Mouse (Mus musculus) limb, embryonic 15.5 days (tissue): ENCODE measurements at regions not wholly inside any gene's neighbourhood (a gene's known extent, or its start where the extent isn't known, plus 50 kb on each side); places are given as distances from the start of the nearest gene placed in this dataset.

Experiments used
- ATAC-seq: fragments of 200-750 bp; cut with Nextera tagmentation; 2 replicates; pipeline ENCODE4 v1.8.0; 2017; ENCODE audit warnings: low read depth, moderate TSS enrichment; ENCODE audit not compliant: insufficient number of reproducible peaks, low FRiP score, low TSS enrichment
- H3K27ac ChIP-seq: fragments of 300-500 bp; sonication (generic); 2 replicates; pipeline ENCODE4 v1.5.1; 2015; ENCODE audit warnings: moderate library complexity, mild to moderate bottlenecking, inconsistent platforms
- H3K27me3 ChIP-seq: fragments of 300-500 bp; sonication (generic); 2 replicates; pipeline ENCODE4 v1.6.1; 2015; ENCODE audit warnings: inconsistent platforms
- H3K36me3 ChIP-seq: fragments of 300-500 bp; sonication (generic); 2 replicates; pipeline ENCODE4 v1.6.1; 2015; ENCODE audit warnings: inconsistent platforms
- H3K4me1 ChIP-seq: fragments of 300-500 bp; sonication (generic); 2 replicates; pipeline ENCODE4 v1.6.1; 2015; ENCODE audit warnings: inconsistent platforms
- H3K4me2 ChIP-seq: fragments of 300-500 bp; sonication (generic); 2 replicates; pipeline ENCODE4 v1.6.1; 2015; ENCODE audit warnings: mild to moderate bottlenecking, inconsistent platforms
- H3K4me3 ChIP-seq: fragments of 300-500 bp; sonication (generic); 2 replicates; pipeline ENCODE4 v1.5.1; 2015; ENCODE audit warnings: mild to moderate bottlenecking, inconsistent platforms
- H3K9ac ChIP-seq: fragments of 300-500 bp; sonication (generic); 2 replicates; pipeline ENCODE4 v1.6.1; 2015; ENCODE audit warnings: inconsistent platforms
- H3K9me3 ChIP-seq: fragments of 300-500 bp; sonication (generic); 2 replicates; pipeline ENCODE4 v1.6.1; 2016; ENCODE audit warnings: inconsistent platforms
- WGBS: fragments of 180-500 bp; shearing (Covaris S2); methylation state at CpG from one replicate; pipeline ENCODE4 v1.1.7; 2015; 5-methylcytosine and 5-hydroxymethylcytosine counted together

- Histone ChIP-seq H3K27ac (no peak overlapping the region), H3K9me3 (no peaks in the 10 kb centered on the region), H3K36me3 (no peaks in the 10 kb centered on the region), H3K27me3 (0 out of 2 replicates have a peak, but pooled peaks cover 4% of the 10 kb centered on the region), H3K4me3 (no peak overlapping the region), H3K9ac (no peak overlapping the region), H3K4me2 (no peak overlapping the region), H3K4me1 (no peaks in the 10 kb centered on the region; the same call in 1 of the 2 replicates)
- ATAC-seq = no peak
Measured at GRCm38 (mm10) chr13:44019304-44019583, 234.7 kb downstream of the Cd83 start.

DNA sequence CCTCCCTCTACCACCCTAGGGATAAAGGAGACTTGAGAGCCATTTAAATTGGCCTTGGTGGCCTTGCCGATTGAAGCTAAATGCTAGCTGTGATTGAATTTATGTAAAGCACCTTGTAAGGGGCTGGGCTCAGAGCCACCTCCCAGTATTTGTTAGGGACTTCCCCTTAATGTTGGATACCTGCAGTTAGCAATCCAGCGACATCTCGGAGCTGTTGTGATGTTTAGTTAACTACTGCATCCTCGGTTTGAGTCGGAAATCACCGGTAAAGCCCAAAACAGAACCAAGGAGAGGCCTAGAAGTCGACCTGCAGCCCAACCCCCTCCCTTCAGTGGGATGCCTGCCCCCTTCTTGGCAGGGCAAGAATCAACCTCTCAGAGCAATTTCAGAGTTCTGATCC is 236.3 kb downstream of the Cd83 start:
- Histone ChIP-seq H3K27me3 (0 out of 2 replicates have a peak, but pooled peaks cover 4% of the 10 kb centered on the region), H3K4me2 (no peak overlapping the region), H3K4me3 (no peak overlapping the region), H3K4me1 (peaks cover 3% of the 10 kb centered on the region; the same call in 1 of the 2 replicates), H3K36me3 (no peaks in the 10 kb centered on the region), H3K9me3 (no peaks in the 10 kb centered on the region), H3K27ac (no peak overlapping the region), H3K9ac (no peak overlapping the region)
- WGBS = 44% methylated on average over 7 of the region's 7 CpGs
- ATAC-seq = no peak

GRCm38 (mm10) chr13:44022106-44022505 is 237.5 kb downstream of the Cd83 start:
- 82% methylated on average over 10 of the region's 10 CpGs for WGBS
- no peak overlapping the region for H3K4me3 ChIP-seq
- ATAC-seq = no peak
- H3K36me3 ChIP-seq = no peaks in the 10 kb centered on the region
- H3K9me3 ChIP-seq = no peaks in the 10 kb centered on the region
- H3K27ac ChIP-seq = no peak overlapping the region
- H3K4me2 ChIP-seq = no peak overlapping the region
- H3K9ac ChIP-seq = no peak overlapping the region
- H3K27me3 ChIP-seq = 0 out of 2 replicates have a peak, but pooled peaks cover 4% of the 10 kb centered on the region
- H3K4me1 ChIP-seq = peaks cover 13% of the 10 kb centered on the region

GRCm38 (mm10) chr13:44024612-44025011 is 240.0 kb downstream of the Cd83 start:
- WGBS = 45% methylated on average over 3 of the region's 3 CpGs
- Histone ChIP-seq H3K4me3 (no peak overlapping the region), H3K27me3 (0 out of 2 replicates have a peak, but pooled peaks cover 7% of the 10 kb centered on the region), H3K4me1 (peaks cover 18% of the 10 kb centered on the region), H3K36me3 (no peaks in the 10 kb centered on the region), H3K4me2 (no peak overlapping the region), H3K27ac (no peak overlapping the region), H3K9me3 (no peaks in the 10 kb centered on the region), H3K9ac (no peak overlapping the region)
- no peak for ATAC-seq

DNA sequence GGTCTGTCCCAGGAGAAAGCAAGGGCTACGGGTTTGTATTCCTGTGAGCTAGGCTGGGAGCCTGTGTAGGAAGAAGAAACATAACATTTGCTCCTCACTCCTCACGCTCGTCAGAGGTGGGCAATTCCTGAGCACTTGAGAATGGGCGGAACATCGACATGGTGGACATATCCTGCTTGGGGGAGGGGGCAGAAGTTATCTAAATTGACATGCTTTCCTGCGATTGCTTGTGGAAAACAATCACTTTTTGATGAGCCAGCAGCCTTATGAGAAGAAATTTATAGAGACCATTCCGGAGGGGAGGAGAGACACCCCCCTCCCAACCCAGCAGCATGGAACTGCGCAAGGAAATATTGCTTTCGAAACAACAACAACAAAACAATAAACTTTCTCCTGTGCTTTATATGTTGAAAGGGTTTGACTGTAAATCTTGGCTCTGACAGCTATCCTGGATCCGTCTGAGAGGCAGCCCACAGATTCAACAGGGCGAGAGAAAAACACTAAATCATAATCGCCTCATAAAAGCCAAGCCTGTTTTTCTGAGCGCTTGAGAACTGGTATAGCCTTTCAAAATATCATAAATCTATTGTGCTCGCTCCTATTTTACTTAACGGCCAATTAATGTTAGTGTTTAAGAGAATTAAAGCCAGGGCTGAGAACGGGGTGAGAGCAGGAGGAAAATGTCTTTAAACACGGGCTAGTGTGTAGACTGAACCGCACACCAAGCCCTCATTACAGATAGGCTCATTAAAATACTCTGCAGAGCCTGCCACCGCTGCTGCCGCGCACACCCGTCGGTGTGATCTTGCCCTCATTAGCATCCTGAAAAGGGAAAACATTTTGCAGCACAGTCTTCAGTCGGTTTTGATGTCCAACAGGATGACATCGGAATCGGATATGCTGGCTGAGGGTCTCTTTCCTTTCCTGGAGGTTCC is 242.0 kb downstream of the Cd83 start:
- no peaks in the 10 kb centered on the region for H3K36me3 ChIP-seq
- 9% methylated on average over 26 of the region's 26 CpGs for WGBS
- H3K4me3 ChIP-seq = peak overlapping the region; percentile 20
- no peak overlapping the region for H3K9ac ChIP-seq
- H3K27me3 ChIP-seq = 0 out of 2 replicates have a peak, but pooled peaks cover 7% of the 10 kb centered on the region
- H3K9me3 ChIP-seq = no peaks in the 10 kb centered on the region
- peaks cover 22% of the 10 kb centered on the region for H3K4me1 ChIP-seq
- ATAC-seq = no peak
- 0 out of 2 replicates have a peak overlapping the region, but pooled peaks have one; percentile 23 for H3K27ac ChIP-seq
- peak overlapping the region; percentile 30 for H3K4me2 ChIP-seq

- no peak for ATAC-seq
- H3K9ac ChIP-seq = no peak overlapping the region
- H3K9me3 ChIP-seq = no peaks in the 10 kb centered on the region
- H3K36me3 ChIP-seq = no peaks in the 10 kb centered on the region
- no peak overlapping the region for H3K4me2 ChIP-seq
- peaks cover 22% of the 10 kb centered on the region for H3K4me1 ChIP-seq
- H3K27ac ChIP-seq = no peak overlapping the region
- no peak overlapping the region for H3K4me3 ChIP-seq
- 0 out of 2 replicates have a peak, but pooled peaks cover 7% of the 10 kb centered on the region for H3K27me3 ChIP-seq
- 85% methylated on average over 6 of the region's 6 CpGs for WGBS
Measured at GRCm38 (mm10) chr13:44028081-44028480, 243.5 kb downstream of the Cd83 start.

GRCm38 (mm10) chr13:44030590-44030989 is 246.0 kb downstream of the Cd83 start:
- Histone ChIP-seq H3K9me3 (no peaks in the 10 kb centered on the region), H3K27ac (no peak overlapping the region), H3K9ac (no peak overlapping the region), H3K4me3 (no peak overlapping the region), H3K4me2 (no peak overlapping the region), H3K36me3 (no peaks in the 10 kb centered on the region), H3K4me1 (peaks cover 21% of the 10 kb centered on the region), H3K27me3 (0 out of 2 replicates have a peak, but pooled peaks cover 3% of the 10 kb centered on the region)
- ATAC-seq = no peak
- WGBS = 58% methylated on average over 5 of the region's 5 CpGs

GRCm38 (mm10) chr13:44037774-44038294 is 253.3 kb downstream of the Cd83 start:
- H3K27ac ChIP-seq = no peak overlapping the region
- peaks cover 4% of the 10 kb centered on the region; the same call in 1 of the 2 replicates for H3K4me1 ChIP-seq
- no peak overlapping the region for H3K9ac ChIP-seq
- H3K36me3 ChIP-seq = no peaks in the 10 kb centered on the region
- ATAC-seq = no peak
- H3K9me3 ChIP-seq = no peaks in the 10 kb centered on the region
- H3K4me3 ChIP-seq = no peak overlapping the region
- H3K27me3 ChIP-seq = no peaks in the 10 kb centered on the region
- 74% methylated on average over 8 of the region's 8 CpGs for WGBS
- H3K4me2 ChIP-seq = no peak overlapping the region

DNA sequence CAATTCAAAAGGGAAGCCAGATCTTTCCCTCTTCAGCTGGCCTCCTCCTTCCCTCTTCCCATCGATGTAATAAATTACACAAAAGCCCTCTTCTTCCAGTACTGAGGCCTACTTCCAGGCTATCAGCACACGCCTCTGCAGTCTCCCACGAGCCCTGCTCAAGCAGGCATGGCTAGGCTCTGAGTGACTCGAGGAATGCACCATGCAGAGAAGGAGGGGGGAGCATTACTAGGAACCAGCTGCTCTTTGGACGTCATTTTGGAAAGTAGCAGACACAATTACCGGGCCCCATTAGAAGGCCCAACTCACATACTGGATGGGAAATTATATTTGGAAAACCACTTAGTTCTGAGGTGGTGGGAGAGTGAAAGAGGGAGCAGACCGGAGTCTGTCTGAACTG is 253.7 kb downstream of the Cd83 start:
- H3K9ac ChIP-seq = no peak overlapping the region
- ATAC-seq = no peak
- WGBS = 26% methylated on average over 7 of the region's 7 CpGs
- H3K4me2 ChIP-seq = no peak overlapping the region
- peaks cover 4% of the 10 kb centered on the region for H3K4me1 ChIP-seq
- no peak overlapping the region for H3K27ac ChIP-seq
- no peaks in the 10 kb centered on the region for H3K36me3 ChIP-seq
- H3K9me3 ChIP-seq = no peaks in the 10 kb centered on the region
- H3K27me3 ChIP-seq = no peaks in the 10 kb centered on the region
- no peak overlapping the region for H3K4me3 ChIP-seq

DNA sequence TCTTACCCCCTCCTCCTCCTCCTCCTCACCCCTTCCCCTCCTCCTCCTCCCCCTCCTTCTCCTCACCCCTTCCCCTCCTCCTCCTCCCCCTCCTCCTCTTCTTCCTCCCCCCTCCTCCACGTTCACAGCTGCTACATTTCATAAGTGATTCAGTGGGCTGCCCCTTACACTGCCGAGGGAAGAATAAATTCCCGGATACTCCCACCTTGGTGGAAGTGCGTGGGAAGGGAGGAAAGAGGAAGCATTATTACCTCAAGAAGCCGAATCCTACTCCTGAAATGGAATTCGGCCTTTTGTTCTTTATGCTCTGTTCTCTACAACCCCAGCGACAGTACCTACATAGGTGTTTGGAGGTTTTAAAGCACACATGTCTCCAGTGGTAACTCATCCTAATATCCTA is 256.1 kb downstream of the Cd83 start:
- Histone ChIP-seq H3K27ac (no peak overlapping the region), H3K4me1 (peaks cover 4% of the 10 kb centered on the region; the same call in 1 of the 2 replicates), H3K9me3 (no peaks in the 10 kb centered on the region), H3K4me2 (no peak overlapping the region), H3K9ac (no peak overlapping the region), H3K4me3 (no peak overlapping the region), H3K36me3 (no peaks in the 10 kb centered on the region), H3K27me3 (no peaks in the 10 kb centered on the region)
- no peak for ATAC-seq
- WGBS = 52% methylated on average over 7 of the region's 7 CpGs

DNA sequence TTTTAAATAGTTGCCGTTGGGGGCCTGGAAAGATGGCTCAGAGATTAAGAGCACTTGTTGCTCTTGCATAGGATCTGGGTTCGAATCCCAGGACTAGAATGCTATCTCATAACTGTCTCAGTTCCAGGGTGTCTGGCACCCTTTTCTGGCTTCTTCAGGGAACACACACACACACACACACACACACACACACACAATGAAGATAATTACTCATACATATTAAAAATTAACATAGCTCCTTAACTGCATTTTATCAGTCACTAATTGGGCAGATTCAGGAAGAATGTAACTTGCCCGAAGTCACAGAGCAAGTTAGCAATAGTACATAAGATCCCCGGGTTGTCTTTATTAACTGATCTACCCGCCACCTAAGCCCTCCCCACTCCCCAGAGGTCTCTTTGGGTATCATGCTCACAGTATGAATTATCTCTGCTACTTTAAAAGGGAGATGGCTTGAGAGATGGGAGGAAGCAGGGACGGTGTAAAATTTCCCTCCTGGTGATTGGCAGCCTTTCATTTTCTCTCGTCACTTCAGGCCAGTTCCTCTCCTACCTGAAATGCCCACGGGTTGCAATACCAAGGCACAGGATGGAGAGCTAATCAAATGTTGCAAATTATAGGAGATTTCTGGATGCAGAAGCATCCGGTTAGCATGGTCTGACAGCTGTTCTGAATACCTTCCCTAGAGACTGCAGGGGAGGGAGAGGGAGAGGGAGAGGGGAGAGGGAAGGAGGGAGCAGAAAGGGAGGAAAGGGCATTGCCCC is 258.3 kb downstream of the Cd83 start:
- H3K9ac ChIP-seq = no peak overlapping the region
- ATAC-seq = no peak
- H3K9me3 ChIP-seq = no peaks in the 10 kb centered on the region
- WGBS = 46% methylated on average over 9 of the region's 9 CpGs
- H3K27me3 ChIP-seq = no peaks in the 10 kb centered on the region
- no peak overlapping the region for H3K27ac ChIP-seq
- peaks cover 2% of the 10 kb centered on the region; the same call in 1 of the 2 replicates for H3K4me1 ChIP-seq
- H3K36me3 ChIP-seq = no peaks in the 10 kb centered on the region
- H3K4me3 ChIP-seq = no peak overlapping the region
- no peak overlapping the region for H3K4me2 ChIP-seq

DNA sequence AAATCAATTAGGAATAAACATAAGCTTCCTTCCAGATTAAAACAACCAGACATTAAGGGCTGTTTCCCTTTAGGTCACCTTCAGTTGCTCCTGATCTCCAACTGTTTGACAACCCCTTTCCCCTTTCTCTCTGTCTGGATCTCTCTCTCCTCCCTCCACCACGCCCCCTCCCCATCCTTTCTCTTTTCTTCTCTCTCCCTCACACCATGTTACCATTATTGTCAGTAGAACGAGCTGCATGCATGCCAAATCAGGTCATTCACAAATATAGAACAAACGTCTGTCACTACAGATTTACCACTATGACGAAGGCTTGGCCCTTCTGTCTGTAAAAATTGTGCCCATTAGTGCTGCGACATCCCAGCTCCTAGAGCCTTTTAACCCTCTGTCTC is 258.9 kb downstream of the Cd83 start:
- H3K4me1 ChIP-seq = peaks cover 2% of the 10 kb centered on the region; the same call in 1 of the 2 replicates

More for the DNA sequence above, 258.9 kb downstream of the Cd83 start:
- Histone ChIP-seq H3K36me3 (no peaks in the 10 kb centered on the region), H3K9ac (no peak overlapping the region), H3K4me3 (no peak overlapping the region), H3K27ac (no peak overlapping the region), H3K27me3 (no peaks in the 10 kb centered on the region), H3K9me3 (no peaks in the 10 kb centered on the region), H3K4me2 (no peak overlapping the region)
- 47% methylated on average over 5 of the region's 5 CpGs for WGBS
- ATAC-seq = no peak
